Mouse (Mus musculus): ENCODE measurements around the gene Itpr1. TPM values are rescaled to one million over a fixed set of nuclear protein-coding genes. Genes with fewer than 3 reads are reported as not detected.

The Itpr1 gene
- total and polyA plus RNA-seq, 2 experiments = 6.9 to 55.0 TPM

DNA sequence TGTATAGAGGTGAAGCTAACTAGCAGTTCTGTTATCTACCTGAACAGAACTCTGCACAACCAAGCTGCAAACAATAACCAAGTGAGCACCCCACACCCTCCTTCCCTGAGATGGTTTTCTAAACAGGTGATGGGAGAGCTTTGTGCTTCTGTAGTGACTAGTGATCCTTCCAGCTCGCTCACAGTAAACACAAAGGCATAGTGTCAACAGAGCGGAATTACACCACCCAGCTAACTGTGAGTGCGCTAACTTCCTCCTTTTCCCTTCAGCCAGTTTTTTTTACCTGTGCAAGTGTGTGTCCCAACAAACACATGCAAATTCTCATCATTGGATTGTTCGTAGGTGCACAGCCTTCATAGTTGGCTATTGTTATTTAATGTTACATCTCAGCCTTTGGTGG is 219.9 kb downstream of the Itpr1 start:
- no peak overlapping the region for H3K9ac ChIP-seq (ENCODE audit: low read depth, low read length)
- TF ChIP-seq CTCF (IDR thresholded peaks at IDR 0.05; ENCODE audit: low read depth, low read length) = no peak
- TF ChIP-seq POLR2A (IDR thresholded peaks at IDR 0.05; ENCODE audit: extremely low read depth, insufficient read depth, low read length) = no peak
- 40% methylated on average over 4 of the region's 4 CpGs for WGBS
- no peaks in the 10 kb centered on the region for H3K79me2 ChIP-seq (ENCODE audit: control insufficient read depth, insufficient read depth, low read length)
- H3K4me3 ChIP-seq (ENCODE audit: insufficient read depth, low read depth, low read length) = no peak overlapping the region
- H3K36me3 ChIP-seq (ENCODE audit: control insufficient read depth, insufficient read depth, low read length) = peaks cover 3% of the 10 kb centered on the region; the same call in 1 of the 2 replicates
- peak; percentile 60 for DNase-seq (ENCODE audit: extremely low read depth, low read depth, low spot score)
- H3K27me3 ChIP-seq (ENCODE audit: control insufficient read depth, insufficient read depth, low read length) = no peaks in the 10 kb centered on the region
- H3K4me1 ChIP-seq (ENCODE audit: control insufficient read depth, insufficient read depth, low read length) = peaks cover 16% of the 10 kb centered on the region
- H3K27ac ChIP-seq (replicated peaks; ENCODE audit: insufficient read depth, low read depth, low read length) = no peak overlapping the region

DNA sequence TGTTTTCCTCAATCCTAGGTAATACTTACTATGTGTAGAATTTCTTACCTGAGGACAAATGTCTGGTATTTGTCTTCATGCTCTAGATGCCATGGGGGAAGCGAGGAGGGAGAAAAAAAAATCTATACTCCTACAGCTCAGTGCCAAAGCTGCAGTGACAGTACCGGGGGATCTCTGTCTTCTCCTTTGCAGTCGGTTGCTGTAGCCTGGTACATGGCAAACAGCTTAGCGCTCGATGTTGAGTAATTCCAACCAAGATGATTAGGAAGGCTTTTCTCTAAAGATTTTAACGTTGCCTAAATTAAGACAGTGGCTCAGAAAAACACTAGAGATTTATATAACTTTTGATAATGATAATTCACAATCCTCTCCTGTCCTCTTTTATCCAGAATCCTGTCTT is 221.9 kb downstream of the Itpr1 start:
- DNase-seq (ENCODE audit: extremely low read depth, low read depth, low spot score) = no peak
- H3K36me3 ChIP-seq (ENCODE audit: control insufficient read depth, insufficient read depth, low read length) = peaks cover 13% of the 10 kb centered on the region
- peaks cover 7% of the 10 kb centered on the region for H3K4me1 ChIP-seq (ENCODE audit: control insufficient read depth, insufficient read depth, low read length)
- H3K79me2 ChIP-seq (ENCODE audit: control insufficient read depth, insufficient read depth, low read length) = no peaks in the 10 kb centered on the region
- 60% methylated on average over 6 of the region's 6 CpGs for WGBS
- TF ChIP-seq POLR2A (IDR thresholded peaks at IDR 0.05; ENCODE audit: extremely low read depth, insufficient read depth, low read length) = no peak
- TF ChIP-seq CTCF (IDR thresholded peaks at IDR 0.05; ENCODE audit: low read depth, low read length) = no peak
- no peaks in the 10 kb centered on the region for H3K27me3 ChIP-seq (ENCODE audit: control insufficient read depth, insufficient read depth, low read length)
- H3K9ac ChIP-seq (ENCODE audit: low read depth, low read length) = no peak overlapping the region
- H3K27ac ChIP-seq (replicated peaks; ENCODE audit: insufficient read depth, low read depth, low read length) = no peak overlapping the region
- H3K4me3 ChIP-seq (ENCODE audit: insufficient read depth, low read depth, low read length) = no peak overlapping the region

DNA sequence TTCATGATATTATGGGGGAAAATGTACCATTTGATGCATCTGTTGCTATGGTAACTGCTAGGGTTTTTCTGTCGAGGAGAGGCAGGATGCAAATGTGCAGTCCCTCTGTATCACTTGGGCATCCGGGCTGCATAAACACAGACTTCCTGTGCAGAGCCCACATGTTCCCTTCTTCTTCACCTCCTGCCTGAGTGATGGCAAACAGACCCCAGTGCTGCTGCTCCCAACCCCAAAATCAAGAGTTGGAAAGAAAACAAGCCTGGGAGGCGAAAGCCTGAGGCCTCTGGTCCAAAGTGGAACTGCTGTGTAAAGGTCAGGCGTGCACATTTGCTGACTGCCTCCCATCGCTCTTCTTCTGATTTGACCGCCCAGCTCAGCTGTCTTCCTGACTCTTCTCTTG is 222.6 kb downstream of the Itpr1 start:
- 23% methylated on average over 6 of the region's 6 CpGs for WGBS
- Histone ChIP-seq H3K27ac (replicated peaks; ENCODE audit: insufficient read depth, low read depth, low read length) (peak overlapping the region; percentile 50), H3K4me1 (ENCODE audit: control insufficient read depth, insufficient read depth, low read length) (peaks cover 6% of the 10 kb centered on the region), H3K27me3 (ENCODE audit: control insufficient read depth, insufficient read depth, low read length) (no peaks in the 10 kb centered on the region), H3K9ac (ENCODE audit: low read depth, low read length) (no peak overlapping the region), H3K79me2 (ENCODE audit: control insufficient read depth, insufficient read depth, low read length) (no peaks in the 10 kb centered on the region), H3K4me3 (ENCODE audit: insufficient read depth, low read depth, low read length) (no peak overlapping the region), H3K36me3 (ENCODE audit: control insufficient read depth, insufficient read depth, low read length) (peaks cover 16% of the 10 kb centered on the region)
- peak; percentile 70 for DNase-seq (ENCODE audit: extremely low read depth, low read depth, low spot score)
- TF ChIP-seq POLR2A (IDR thresholded peaks at IDR 0.05; ENCODE audit: extremely low read depth, insufficient read depth, low read length) (no peak), CTCF (IDR thresholded peaks at IDR 0.05; ENCODE audit: low read depth, low read length) (no peak)

DNA sequence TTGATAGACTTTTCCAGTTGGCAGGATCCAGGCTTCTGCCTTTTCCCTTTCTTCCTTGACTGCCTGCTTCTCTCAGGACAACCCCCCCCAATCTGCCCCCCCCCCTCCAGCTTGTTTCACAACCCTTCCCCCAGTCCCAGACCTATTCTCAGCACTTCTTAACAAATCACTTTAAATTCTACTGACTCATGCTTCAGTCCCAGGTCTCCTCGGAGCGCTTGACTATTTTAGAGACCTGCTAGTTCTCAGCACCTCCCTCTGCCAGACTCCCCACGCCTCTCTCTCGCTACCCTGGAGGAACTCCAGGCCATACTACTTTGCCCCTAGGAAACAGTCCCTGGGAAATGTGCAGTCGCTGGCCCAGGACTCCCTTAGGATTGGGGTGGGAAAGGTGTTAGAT is 223.7 kb downstream of the Itpr1 start:
- no peaks in the 10 kb centered on the region for H3K27me3 ChIP-seq (ENCODE audit: control insufficient read depth, insufficient read depth, low read length)
- H3K9ac ChIP-seq (ENCODE audit: low read depth, low read length) = no peak overlapping the region
- no peak overlapping the region for H3K27ac ChIP-seq (replicated peaks; ENCODE audit: insufficient read depth, low read depth, low read length)
- H3K79me2 ChIP-seq (ENCODE audit: control insufficient read depth, insufficient read depth, low read length) = no peaks in the 10 kb centered on the region
- no peak for TF ChIP-seq CTCF (IDR thresholded peaks at IDR 0.05; ENCODE audit: low read depth, low read length)
- no peak for TF ChIP-seq POLR2A (IDR thresholded peaks at IDR 0.05; ENCODE audit: extremely low read depth, insufficient read depth, low read length)
- H3K4me1 ChIP-seq (ENCODE audit: control insufficient read depth, insufficient read depth, low read length) = peaks cover 2% of the 10 kb centered on the region
- H3K36me3 ChIP-seq (ENCODE audit: control insufficient read depth, insufficient read depth, low read length) = peaks cover 22% of the 10 kb centered on the region
- no peak for DNase-seq (ENCODE audit: extremely low read depth, low read depth, low spot score)
- 83% methylated on average over 5 of the region's 5 CpGs for WGBS
- no peak overlapping the region for H3K4me3 ChIP-seq (ENCODE audit: insufficient read depth, low read depth, low read length)

DNA sequence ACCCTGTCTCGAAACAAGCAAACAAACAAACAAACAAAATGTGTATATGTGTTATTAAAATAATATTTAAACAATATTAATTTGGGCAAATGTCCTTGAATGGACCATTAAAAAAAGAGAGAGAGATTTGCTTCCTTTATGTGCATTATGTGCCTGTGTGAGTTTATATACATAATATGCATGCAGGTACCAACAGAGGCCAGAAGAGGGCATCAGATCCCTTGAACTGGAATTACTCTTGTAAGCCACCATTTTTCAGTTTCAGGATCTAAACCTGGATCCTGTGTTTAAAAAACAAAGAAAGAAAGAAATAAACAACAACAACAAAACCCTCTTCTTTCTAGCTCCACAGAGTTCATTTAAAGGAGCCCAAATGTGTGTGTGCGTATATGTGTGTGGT is 228.4 kb downstream of the Itpr1 start:
- no peak for DNase-seq (ENCODE audit: extremely low read depth, low read depth, low spot score)
- 100% methylated on average over 2 of the region's 2 CpGs for WGBS
- H3K27me3 ChIP-seq (ENCODE audit: control insufficient read depth, insufficient read depth, low read length) = no peaks in the 10 kb centered on the region
- no peaks in the 10 kb centered on the region for H3K79me2 ChIP-seq (ENCODE audit: control insufficient read depth, insufficient read depth, low read length)
- no peak overlapping the region for H3K9ac ChIP-seq (ENCODE audit: low read depth, low read length)
- H3K4me1 ChIP-seq (ENCODE audit: control insufficient read depth, insufficient read depth, low read length) = peaks cover 14% of the 10 kb centered on the region
- peaks cover 22% of the 10 kb centered on the region for H3K36me3 ChIP-seq (ENCODE audit: control insufficient read depth, insufficient read depth, low read length)
- no peak for TF ChIP-seq POLR2A (IDR thresholded peaks at IDR 0.05; ENCODE audit: extremely low read depth, insufficient read depth, low read length)
- TF ChIP-seq CTCF (IDR thresholded peaks at IDR 0.05; ENCODE audit: low read depth, low read length) = 0 out of 2 replicates have a peak, but pooled peaks have one; percentile 2
- no peak overlapping the region for H3K4me3 ChIP-seq (ENCODE audit: insufficient read depth, low read depth, low read length)
- no peak overlapping the region; the same call in 1 of the 2 replicates for H3K27ac ChIP-seq (replicated peaks; ENCODE audit: insufficient read depth, low read depth, low read length)

DNA sequence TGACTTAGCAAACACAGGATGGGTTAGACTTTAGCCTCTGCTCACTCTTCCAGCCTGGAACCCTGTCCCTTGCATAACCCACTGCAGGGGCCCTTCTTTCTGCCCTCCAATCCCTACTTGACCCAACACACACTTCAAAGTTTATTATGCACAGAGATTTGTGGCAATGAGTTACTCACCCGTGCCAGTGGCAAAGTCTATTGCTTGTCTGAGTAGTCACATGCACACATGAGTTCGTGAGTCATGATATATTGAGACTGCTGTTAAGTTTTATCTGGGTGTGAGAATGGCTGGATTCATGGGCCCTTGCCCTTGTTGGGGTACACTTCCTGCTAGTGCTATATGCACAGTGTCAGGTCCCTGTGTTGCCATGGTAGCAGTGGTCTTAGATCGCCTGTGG is 229.4 kb downstream of the Itpr1 start:
- H3K27ac ChIP-seq (replicated peaks; ENCODE audit: insufficient read depth, low read depth, low read length) = peak overlapping the region; percentile 76
- no peak overlapping the region for H3K9ac ChIP-seq (ENCODE audit: low read depth, low read length)
- WGBS = 49% methylated on average over 3 of the region's 3 CpGs
- no peaks in the 10 kb centered on the region for H3K27me3 ChIP-seq (ENCODE audit: control insufficient read depth, insufficient read depth, low read length)
- TF ChIP-seq CTCF (IDR thresholded peaks at IDR 0.05; ENCODE audit: low read depth, low read length) = no peak
- no peak for TF ChIP-seq POLR2A (IDR thresholded peaks at IDR 0.05; ENCODE audit: extremely low read depth, insufficient read depth, low read length)
- no peaks in the 10 kb centered on the region for H3K79me2 ChIP-seq (ENCODE audit: control insufficient read depth, insufficient read depth, low read length)
- H3K4me1 ChIP-seq (ENCODE audit: control insufficient read depth, insufficient read depth, low read length) = peaks cover 21% of the 10 kb centered on the region
- peaks cover 22% of the 10 kb centered on the region for H3K36me3 ChIP-seq (ENCODE audit: control insufficient read depth, insufficient read depth, low read length)
- no peak overlapping the region for H3K4me3 ChIP-seq (ENCODE audit: insufficient read depth, low read depth, low read length)
- DNase-seq (ENCODE audit: extremely low read depth, low read depth, low spot score) = peak; percentile 91
